ENCODE assay signal across 25 mouse cellular contexts in the genomic region with DNA sequence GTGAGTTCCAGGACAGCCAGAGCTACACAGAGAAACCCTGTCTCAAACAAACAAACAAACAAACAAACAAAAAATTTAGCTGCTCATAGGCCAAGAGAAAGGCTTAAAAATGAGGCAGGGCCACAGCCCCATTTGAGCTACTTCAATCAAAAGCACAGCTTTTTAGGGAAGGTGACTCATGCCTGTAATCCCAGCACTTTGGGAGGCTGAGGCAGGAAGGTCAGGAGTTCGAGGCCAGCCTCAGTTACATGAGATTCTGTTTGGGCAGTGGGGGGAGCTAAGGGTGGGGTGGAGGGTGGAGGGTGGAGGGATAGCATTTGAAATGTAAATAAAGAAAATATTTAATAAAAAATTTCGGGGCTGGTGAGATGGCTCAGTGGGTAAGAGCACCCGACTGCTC. TPM values are rescaled to one million over a fixed set of nuclear protein-coding genes. Genes with fewer than 3 reads are reported as not detected.
DNase-seq lines count a peak whose midpoint lies in the region; ATAC-seq lines count a peak whose summit lies in the region.
"Had no signal": no experiment of that assay in that cellular context is flagged by ENCODE, and none has a peak within 500 bp of the region (broad histone marks: within the 10 kb centered on the region; RNA-seq: fewer than 3 reads in every experiment).

No protein-coding gene starts in this region.

- H3K4me3 ChIP-seq in hindbrain, embryonic 10.5 days = no peak overlapping the region
- no peak overlapping the region for H3K4me3 ChIP-seq in embryonic facial prominence, embryonic 10.5 days
- H3K4me3 ChIP-seq: forebrain, embryonic 10.5 days; hindbrain, embryonic 15.5 days; intestine, embryonic 15.5 days; left cerebral cortex, adult 2 months; limb, embryonic 10.5 days; midbrain, embryonic 12.5 days; neural tube, embryonic 13.5 days had no signal

- peaks cover 13% of the 10 kb centered on the region; the same call in 1 of the 2 replicates for H3K27me3 ChIP-seq in hindbrain, embryonic 10.5 days (ENCODE audit: insufficient read depth, poor library complexity, severe bottlenecking)
- peaks cover 11% of the 10 kb centered on the region for H3K27me3 ChIP-seq in embryonic facial prominence, embryonic 10.5 days (replicated peaks; ENCODE audit: low read depth, poor library complexity, severe bottlenecking)
- H3K27me3 ChIP-seq: intestine, embryonic 15.5 days had no signal

- WGBS in hindbrain, embryonic 10.5 days = 87% methylated on average over 3 of the region's 3 CpGs
- 93% methylated on average over 3 of the region's 3 CpGs for WGBS in embryonic facial prominence, embryonic 10.5 days

- peak; percentile 39 for DNase-seq in 3134 (ENCODE audit: extremely low read depth, insufficient read length, low spot score)
- DNase-seq in 416B (ENCODE audit: low read depth) = peak; percentile 93
- DNase-seq in brain, embryonic 18.5 days (ENCODE audit: low read depth, low spot score) = peak; percentile 51
- DNase-seq in cerebellum, postnatal 10 days = no peak
- no peak for DNase-seq in hindbrain, embryonic 10.5 days (ENCODE audit: low spot score)
- DNase-seq in embryonic facial prominence, embryonic 10.5 days (ENCODE audit: low spot score) = no peak
- no peak for DNase-seq in spleen, postnatal 36 days (ENCODE audit: low spot score in 2 of 2)
- DNase-seq: adrenal gland, postnatal 10 days; cerebellum, adult 8-10 months; forebrain, postnatal 0 days; heart, postnatal 14 days; kidney, adult 9 months; kidney, postnatal 25 days; lung, adult 2 months; lung, postnatal 4 days; right cerebral cortex, postnatal 4 days; thymus, postnatal 4 days had no signal

- no peaks in the 10 kb centered on the region for H3K9me3 ChIP-seq in hindbrain, embryonic 10.5 days
- H3K9me3 ChIP-seq in embryonic facial prominence, embryonic 10.5 days = no peaks in the 10 kb centered on the region
- H3K9me3 ChIP-seq: forebrain, embryonic 10.5 days; hindbrain, embryonic 15.5 days; intestine, embryonic 15.5 days; limb, embryonic 10.5 days; midbrain, embryonic 12.5 days; neural tube, embryonic 13.5 days had no signal

- peaks cover 22% of the 10 kb centered on the region for H3K4me1 ChIP-seq in hindbrain, embryonic 10.5 days (replicated peaks)
- peaks cover 24% of the 10 kb centered on the region for H3K4me1 ChIP-seq in embryonic facial prominence, embryonic 10.5 days

- H3K36me3 ChIP-seq in hindbrain, embryonic 10.5 days = no peaks in the 10 kb centered on the region
- H3K36me3 ChIP-seq in embryonic facial prominence, embryonic 10.5 days (replicated peaks) = no peaks in the 10 kb centered on the region
- H3K36me3 ChIP-seq: forebrain, embryonic 10.5 days; hindbrain, embryonic 15.5 days; intestine, embryonic 15.5 days; limb, embryonic 10.5 days; midbrain, embryonic 12.5 days; neural tube, embryonic 13.5 days had no signal

- no peak overlapping the region for H3K27ac ChIP-seq in hindbrain, embryonic 10.5 days
- H3K27ac ChIP-seq in embryonic facial prominence, embryonic 10.5 days (replicated peaks) = no peak overlapping the region
- H3K27ac ChIP-seq: forebrain, embryonic 10.5 days; hindbrain, embryonic 15.5 days; intestine, embryonic 15.5 days; left cerebral cortex, adult 2 months; limb, embryonic 10.5 days; midbrain, embryonic 12.5 days; neural tube, embryonic 13.5 days had no signal

- ATAC-seq in granulocyte monocyte progenitor cell, adult 5-6 weeks (replicated peaks; ENCODE audit: poor library complexity, severe bottlenecking) = 0 out of 2 replicates have a peak, but pooled peaks have one; percentile 29
- ATAC-seq: forebrain, postnatal 0 days; intestine, embryonic 15.5 days had no signal

RNA-seq across cellular contexts. Expression of a gene that starts 26.6 kb away (rescaled TPM):
- 0.45 and 1.7 TPM in 2 replicates for total RNA-seq in granulocyte monocyte progenitor cell, adult 5-6 weeks (2014; fragmentation: Nextera tagmentation)
- total RNA-seq in granulocyte monocyte progenitor cell, adult 5-6 weeks (2017) = 0.10 and 0.13 TPM in 2 replicates
- 1.8 TPM in 2 replicates for polyA plus RNA-seq in hindbrain, embryonic 10.5 days (2016; fragmentation: Nextera tagmentation; extraction: Ambion mirVana)
- polyA plus RNA-seq in embryonic facial prominence, embryonic 10.5 days (2016; fragmentation: Nextera tagmentation; extraction: Ambion mirVana) = 3.2 and 4.4 TPM in 2 replicates

RNA-seq across cellular contexts. Expression of a gene that starts 42.8 kb away (rescaled TPM):
- 39.0 and 45.5 TPM in 2 replicates for total RNA-seq in granulocyte monocyte progenitor cell, adult 5-6 weeks (2014; fragmentation: Nextera tagmentation)
- 23.6 and 38.6 TPM in 2 replicates for total RNA-seq in granulocyte monocyte progenitor cell, adult 5-6 weeks (2017)
- polyA plus RNA-seq in hindbrain, embryonic 10.5 days (2016; fragmentation: Nextera tagmentation; extraction: Ambion mirVana) = 41.9 and 60.8 TPM in 2 replicates
- polyA plus RNA-seq in embryonic facial prominence, embryonic 10.5 days (2016; fragmentation: Nextera tagmentation; extraction: Ambion mirVana) = 76.0 and 76.1 TPM in 2 replicates

RNA-seq across cellular contexts. Expression of a gene that starts 44.9 kb away (rescaled TPM):
- 12.0 and 14.8 TPM in 2 replicates for total RNA-seq in granulocyte monocyte progenitor cell, adult 5-6 weeks (2014; fragmentation: Nextera tagmentation)
- total RNA-seq in granulocyte monocyte progenitor cell, adult 5-6 weeks (2017) = 2.4 and 9.2 TPM in 2 replicates
- 13.1 and 13.4 TPM in 2 replicates for polyA plus RNA-seq in hindbrain, embryonic 10.5 days (2016; fragmentation: Nextera tagmentation; extraction: Ambion mirVana)
- 12.9 and 13.4 TPM in 2 replicates for polyA plus RNA-seq in embryonic facial prominence, embryonic 10.5 days (2016; fragmentation: Nextera tagmentation; extraction: Ambion mirVana)

Comparison
In these comparisons a context has a peak if more than half of its experiments do, and no peak if none do; other contexts are left out.
1. DNase-seq: peak in 3134 (single experiment), 416B (single experiment) and brain, embryonic 18.5 days (single experiment); none in cerebellum, postnatal 10 days (0 of 2), hindbrain, embryonic 10.5 days (single experiment), embryonic facial prominence, embryonic 10.5 days (single experiment) and spleen, postnatal 36 days (0 of 2).